Mouse (Mus musculus) thymus, postnatal 14 days (tissue): ENCODE data around the gene Rpl39l.
"Not testable (repeated sequence)": the region's sequence is repeated elsewhere in the genome, so short reads cannot be mapped to it uniquely, and the experiment has no call there.

Experiments
- DNase-seq: peaks from one replicate; pipeline ENCODE4 v3.0.0; 2021

Rpl39l gene

DNA sequence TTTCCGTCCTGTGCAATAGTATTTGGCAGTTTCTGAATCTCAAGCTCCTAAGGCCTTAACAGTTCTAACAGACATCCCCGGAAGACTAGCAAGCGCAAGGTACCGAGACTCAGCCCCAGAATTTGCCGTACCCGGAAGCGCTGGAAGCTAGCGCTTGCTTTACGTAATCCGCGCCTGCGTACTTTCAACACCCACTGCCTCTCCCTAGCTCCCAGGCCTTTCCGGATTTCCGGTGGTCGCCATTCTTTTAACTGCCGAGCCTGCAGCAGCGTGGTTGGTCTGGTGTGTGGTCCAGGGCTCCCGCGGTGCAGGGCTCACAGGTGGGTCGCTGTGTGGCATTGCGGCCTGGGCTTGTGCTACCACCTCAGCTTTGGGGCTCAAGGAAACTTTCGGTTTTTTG lies at the start of gene Rpl39l:
TSS of gene Rpl39l (plus strand) at position 222 of the 400 bp plus-strand sequence.
- no peak for DNase-seq

DNA sequence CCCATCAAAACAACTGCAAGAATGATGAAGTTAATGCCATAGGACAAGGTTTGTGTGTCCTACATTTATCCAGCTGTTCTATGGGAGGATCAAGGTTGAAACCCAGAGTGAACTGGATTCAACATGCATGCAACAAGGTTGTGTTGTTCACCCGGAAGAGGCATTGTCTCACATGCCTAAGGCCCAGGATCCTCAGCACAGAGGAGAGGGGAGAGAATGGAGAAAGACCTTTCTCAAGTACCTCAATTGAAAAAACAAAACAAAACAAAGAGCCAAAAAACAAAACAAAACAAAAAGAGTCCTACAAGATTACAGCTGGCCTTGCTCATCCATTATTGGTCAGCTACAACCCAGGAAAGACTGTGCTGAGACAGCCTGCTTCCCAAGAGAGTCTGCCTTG lies 42.4 kb upstream of the Rpl39l start:
- no peak for DNase-seq

DNA sequence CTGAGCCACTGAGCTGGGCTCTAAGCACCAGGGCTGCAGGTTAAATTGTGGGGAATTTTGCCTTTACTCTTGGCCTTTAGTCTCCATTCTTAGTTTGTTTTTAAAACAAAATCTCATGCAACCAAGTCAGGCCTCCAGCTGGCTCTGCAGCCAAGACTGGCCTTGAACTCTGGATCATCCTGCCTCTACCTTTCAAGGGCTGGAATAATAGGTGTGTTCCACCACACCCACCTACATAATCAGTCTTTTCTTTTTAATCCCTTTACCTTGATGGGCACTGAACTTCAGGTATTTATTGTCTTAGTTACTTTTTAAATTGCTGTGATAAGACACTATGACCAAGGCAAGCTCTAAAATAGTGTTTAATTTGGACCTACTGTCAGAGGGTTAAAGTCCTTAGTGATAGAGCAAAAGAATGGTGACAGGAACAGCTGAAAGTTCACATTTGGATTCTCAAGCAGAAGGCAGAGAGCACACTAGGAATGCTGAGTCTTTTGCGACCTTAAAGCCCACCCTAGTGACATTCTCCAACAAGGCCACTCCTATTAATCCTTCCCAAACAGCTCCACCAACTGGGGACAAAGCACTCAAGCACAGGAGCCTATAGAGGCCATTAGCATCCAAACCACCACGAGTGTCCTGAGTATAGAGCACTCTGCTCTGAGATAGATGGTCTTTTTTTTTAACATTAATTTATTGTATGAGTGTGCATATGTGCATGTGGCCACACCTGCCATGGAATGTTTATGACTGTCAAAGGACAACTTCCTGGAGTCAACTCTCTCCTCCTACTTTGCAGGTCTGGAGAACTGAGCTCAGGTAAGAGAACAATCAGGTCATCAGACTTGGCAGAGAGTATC lies 40.7 kb upstream of the Rpl39l start:
- DNase-seq: no peak

DNA sequence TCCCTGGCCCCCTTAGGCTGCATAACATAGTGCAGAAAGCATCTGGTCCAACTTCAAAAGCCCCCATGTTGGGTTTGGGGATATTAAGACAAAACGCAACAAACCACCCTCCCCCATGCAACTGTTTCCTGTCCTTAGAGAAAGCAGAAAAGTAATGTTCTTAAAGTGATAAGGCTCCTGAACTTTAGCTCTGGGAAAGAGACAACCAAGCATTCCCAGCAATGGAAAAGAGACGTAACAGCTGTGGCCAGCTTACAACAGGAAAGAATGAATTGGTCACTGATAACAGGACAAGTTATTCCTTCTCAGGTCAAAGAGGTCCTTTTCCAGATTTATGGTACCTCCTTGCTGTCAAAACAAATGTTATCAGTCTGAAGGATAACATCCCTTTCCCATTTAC lies 26.9 kb upstream of the Rpl39l start:
- DNase-seq: no peak

GRCm38 (mm10) chr16:10147401-10147800 lies 22.6 kb upstream of the Rpl39l start:
- DNase-seq: no peak

GRCm38 (mm10) chr16:10169123-10169905 lies 712 bp upstream of the Rpl39l start:
- DNase-seq: no peak

DNA sequence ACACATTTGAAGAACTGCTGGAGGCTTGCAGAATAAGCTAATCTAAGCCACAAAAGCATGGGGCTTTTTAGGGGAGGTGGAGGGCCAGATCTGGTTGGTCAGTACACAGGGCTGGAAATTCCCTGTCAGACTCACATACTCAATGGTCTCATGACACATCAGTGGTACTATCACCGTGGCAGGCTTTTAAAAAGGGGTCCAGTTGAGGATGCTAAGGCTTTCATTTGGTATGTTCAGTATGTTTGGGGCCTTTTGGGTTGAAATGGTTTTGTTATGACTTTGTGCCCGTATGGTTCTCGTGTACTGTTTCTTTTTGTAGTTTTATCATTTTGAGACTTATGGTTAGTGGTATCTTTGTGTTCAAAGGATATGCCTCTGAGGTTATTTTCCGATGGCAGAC lies 1.2 kb downstream of the Rpl39l start:
- DNase-seq: no peak

GRCm38 (mm10) chr16:10172179-10172820 lies 2.3 kb downstream of the Rpl39l start:
- no peak for DNase-seq

DNA sequence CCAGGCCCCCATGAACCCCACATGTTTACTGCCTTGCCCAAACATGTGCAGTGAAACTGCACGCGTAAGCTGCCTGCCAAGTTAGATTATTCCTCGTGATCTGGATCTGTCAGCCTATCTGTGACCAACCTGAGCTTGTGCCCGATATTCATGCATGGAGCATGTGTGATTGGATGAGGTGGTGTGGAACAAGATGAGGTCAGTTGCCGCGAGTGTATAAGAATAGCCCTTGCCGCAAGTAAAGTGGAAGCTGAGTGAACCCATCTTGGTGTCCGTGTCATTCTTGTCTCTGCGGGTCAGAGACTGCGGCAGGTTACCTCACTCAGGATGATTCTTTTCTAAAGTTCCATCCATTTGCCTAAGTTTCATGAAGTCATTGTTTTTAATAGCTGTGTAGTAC lies 17.4 kb downstream of the Rpl39l start:
- DNase-seq: not testable (repeated sequence)

DNA sequence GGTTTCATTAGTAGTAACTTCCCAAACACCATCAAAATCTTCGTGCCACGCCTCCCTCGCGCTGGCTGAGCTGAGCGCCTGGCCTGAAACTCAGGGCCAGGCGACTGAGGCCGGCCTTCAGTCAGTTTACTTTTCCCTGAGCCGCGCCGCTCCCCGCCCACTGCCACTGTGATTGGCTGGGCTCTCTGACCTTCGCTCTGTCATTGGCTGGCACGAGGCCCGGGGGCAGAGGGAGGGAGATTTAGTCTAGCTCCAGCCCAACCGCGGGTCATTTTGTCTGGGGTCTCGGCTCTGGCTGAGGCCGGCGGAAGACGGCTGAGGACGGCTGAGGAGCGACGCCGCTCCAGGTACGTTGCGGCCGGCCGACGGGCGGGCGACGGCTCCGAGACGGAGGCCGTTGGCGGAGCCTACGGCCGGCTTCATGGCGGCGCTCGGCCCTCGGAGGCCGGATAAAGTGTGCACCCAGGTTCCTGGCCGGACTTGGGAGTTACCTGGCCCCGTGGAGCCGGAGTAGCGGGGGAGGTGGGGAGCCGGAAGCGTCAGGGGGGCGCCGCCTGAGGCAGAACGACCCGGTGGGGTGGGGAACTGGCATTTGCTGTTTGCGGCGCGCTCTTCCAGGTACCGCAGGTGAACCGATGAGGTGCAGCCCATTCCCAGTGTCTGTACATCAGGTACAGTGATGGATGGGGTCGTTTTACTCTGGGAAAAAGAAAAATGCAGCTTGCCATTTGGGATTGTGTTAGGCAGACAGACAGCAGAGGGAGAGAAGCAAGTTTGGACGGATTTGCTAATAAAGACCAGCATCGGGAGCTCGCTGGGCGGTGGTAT lies 22.9 kb downstream of the Rpl39l start, which contains the start of gene Atf7ip2:
TSS of gene Atf7ip2 (plus strand) at position 34 of the 828 bp plus-strand sequence.
- DNase-seq: peak; percentile 9

DNA sequence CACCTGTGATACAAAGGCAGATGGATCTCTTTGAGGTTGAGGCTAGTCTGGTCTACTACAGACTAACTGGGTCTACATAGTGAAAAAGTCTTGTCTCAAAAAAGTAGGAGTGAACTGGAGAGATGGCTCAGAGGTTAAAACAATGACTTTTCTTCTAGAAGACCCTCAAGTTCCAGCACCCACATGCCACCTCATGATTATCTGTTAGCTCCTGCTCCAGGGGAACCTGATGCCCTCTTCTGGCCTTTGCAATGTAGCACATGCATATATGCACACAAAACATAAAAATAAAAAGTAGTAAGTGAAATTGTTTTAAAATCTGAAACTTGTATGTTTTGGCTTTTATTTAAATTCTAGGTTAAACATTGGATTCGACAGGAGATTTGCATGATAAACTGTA lies 38.8 kb downstream of the Rpl39l start:
- no peak for DNase-seq

- not testable (repeated sequence) for DNase-seq
Measured at GRCm38 (mm10) chr16:10216366-10216765, 46.3 kb downstream of the Rpl39l start.

DNA sequence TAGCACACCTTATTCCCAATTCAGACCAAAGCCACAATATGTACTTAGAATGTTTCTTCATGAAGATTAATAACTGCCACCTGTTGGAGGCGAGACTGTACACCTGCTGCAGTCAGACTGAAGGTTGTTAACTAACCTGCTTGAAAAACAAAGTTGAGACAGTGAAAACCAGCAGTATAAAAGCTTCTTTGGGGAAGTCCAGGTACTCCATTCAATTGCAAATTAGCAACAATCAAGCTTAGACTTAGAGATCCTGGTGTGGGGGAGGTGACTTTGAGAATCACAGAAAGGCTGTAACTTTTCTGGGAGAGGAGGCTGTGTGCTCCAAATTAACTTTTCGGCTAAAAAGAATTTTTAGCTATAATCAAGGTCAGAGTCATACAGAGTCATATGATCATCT lies 47.0 kb downstream of the Rpl39l start:
- not testable (repeated sequence) for DNase-seq
